Mouse (Mus musculus): ENCODE results near the gene Suco. TPM values are rescaled to one million over a fixed set of nuclear protein-coding genes. Genes with fewer than 3 reads are reported as not detected.
A peak's percentile ranks its signal among the peaks of the same experiment; 100 is the strongest.

The Suco gene
- polyA plus RNA-seq, 1 experiment, result 21.6 TPM

DNA sequence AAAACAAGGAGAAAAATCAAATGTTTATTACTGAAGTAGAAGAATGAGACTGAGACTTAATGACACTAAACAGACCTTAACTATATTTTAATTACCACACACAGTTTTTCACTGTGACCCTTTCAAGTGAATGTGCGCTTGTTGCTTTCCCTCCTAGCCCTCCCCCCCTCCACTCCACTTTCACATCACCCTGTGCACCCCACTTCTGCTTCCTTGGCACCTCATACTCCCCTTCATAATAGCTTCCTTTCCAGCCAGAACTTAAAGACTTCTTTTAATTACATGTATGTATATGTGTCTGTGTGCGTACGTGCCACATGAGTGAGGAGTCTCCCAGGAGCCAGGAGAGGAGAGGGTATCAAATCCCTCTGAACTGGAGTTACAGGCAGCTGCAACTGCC is 12.3 kb upstream of the Suco start:
- TF ChIP-seq POLR2A (IDR thresholded peaks at IDR 0.05; ENCODE audit: borderline replicate concordance, extremely low read depth, insufficient read depth, insufficient read length, poor library complexity, severe bottlenecking) (no peak), CTCF (IDR thresholded peaks at IDR 0.05; ENCODE audit: borderline replicate concordance, extremely low read depth, insufficient read depth, insufficient read length) (no peak)
- DNase-seq (ENCODE audit: low read depth), result no peak

DNA sequence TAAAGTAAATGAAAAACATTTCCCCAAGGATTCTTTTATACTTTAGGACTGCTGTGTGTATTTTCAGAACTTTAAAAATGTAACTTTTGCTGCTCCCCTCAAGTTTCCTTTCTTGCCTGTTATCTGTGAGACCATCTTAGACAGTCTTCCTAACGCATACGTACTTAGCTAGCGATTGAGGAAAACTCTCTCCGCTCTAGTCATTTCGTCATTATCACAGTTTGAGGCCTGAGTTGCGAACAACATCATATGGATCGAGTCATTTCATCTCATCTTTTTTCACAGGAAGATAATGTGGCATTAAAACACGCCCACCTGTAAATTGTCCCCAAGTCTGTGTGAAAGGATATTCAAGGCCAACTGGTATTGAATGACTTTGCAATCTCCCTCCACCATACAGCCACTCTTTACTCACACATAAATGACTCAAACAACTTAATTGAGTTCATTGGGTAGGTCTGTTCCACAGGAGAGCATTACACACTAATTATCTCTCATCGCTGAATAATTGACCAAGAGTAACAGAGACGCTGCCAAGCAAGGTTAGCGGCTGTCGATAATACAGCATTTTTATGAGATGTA is 11.3 kb upstream of the Suco start:
- DNase-seq (ENCODE audit: low read depth), result peak; percentile 5

GRCm38 (mm10) chr1:161885762-161886161 is 9.3 kb upstream of the Suco start:
- DNase-seq (ENCODE audit: low read depth), result no peak
- TF ChIP-seq CTCF (IDR thresholded peaks at IDR 0.05; ENCODE audit: borderline replicate concordance, extremely low read depth, insufficient read depth, insufficient read length), result no peak

More for the DNA sequence above, 11.3 kb upstream of the Suco start:
- TF ChIP-seq CTCF (IDR thresholded peaks at IDR 0.05; ENCODE audit: borderline replicate concordance, extremely low read depth, insufficient read depth, insufficient read length) (no peak), POLR2A (IDR thresholded peaks at IDR 0.05; ENCODE audit: borderline replicate concordance, extremely low read depth, insufficient read depth, insufficient read length, poor library complexity, severe bottlenecking) (no peak)

- TF ChIP-seq CTCF (IDR thresholded peaks at IDR 0.05; ENCODE audit: borderline replicate concordance, extremely low read depth, insufficient read depth, insufficient read length) (no peak), POLR2A (IDR thresholded peaks at IDR 0.05; ENCODE audit: borderline replicate concordance, extremely low read depth, insufficient read depth, insufficient read length, poor library complexity, severe bottlenecking) (no peak)
- no peak for DNase-seq (ENCODE audit: low read depth)
These were observed 1.2 kb upstream of the Suco start for GRCm38 (mm10) chr1:161877580-161878142.

DNA sequence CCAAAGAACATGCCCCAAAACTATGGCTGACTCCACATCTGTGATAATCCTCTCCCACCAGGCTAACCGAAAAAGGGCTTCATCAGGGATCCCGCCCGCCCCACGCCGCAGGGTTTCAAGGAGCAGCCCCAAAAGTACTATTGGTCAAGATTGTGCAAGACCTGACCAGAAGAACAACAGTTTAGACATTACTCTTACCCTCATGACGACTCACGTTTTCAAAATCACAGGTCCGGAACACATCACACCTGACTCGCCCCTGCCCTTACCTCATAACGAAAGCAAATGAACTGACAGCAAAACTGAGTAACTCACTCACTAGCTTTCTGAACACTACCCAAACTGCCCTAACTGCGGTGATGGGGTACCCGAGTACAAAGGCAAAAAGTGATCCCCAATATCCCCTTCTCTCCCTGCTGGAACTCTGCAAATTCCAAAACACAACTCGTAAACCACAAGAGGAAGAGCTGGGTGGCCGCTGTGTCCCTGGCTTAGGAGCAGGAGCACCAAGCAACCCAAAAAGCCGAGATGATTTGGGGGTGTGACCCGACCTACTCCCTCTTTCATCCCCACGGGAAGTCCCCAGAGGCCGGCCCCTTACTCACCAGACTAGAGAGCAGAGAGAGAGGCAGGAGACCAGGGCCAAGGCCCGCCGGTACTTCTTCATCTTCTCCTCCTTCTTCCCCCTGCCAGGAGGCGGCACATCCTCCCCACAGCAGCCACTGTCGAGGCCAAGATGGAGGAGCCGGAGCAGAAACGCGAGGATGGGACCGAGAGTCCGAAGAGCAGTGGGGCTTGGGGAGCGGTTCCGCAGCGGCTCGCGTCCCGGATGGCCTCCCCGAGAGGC is 553 bp downstream of the Suco start:
- no peak for TF ChIP-seq CTCF (IDR thresholded peaks at IDR 0.05; ENCODE audit: borderline replicate concordance, extremely low read depth, insufficient read depth, insufficient read length)
- TF ChIP-seq POLR2A (IDR thresholded peaks at IDR 0.05; ENCODE audit: borderline replicate concordance, extremely low read depth, insufficient read depth, insufficient read length, poor library complexity, severe bottlenecking), result no peak

DNA sequence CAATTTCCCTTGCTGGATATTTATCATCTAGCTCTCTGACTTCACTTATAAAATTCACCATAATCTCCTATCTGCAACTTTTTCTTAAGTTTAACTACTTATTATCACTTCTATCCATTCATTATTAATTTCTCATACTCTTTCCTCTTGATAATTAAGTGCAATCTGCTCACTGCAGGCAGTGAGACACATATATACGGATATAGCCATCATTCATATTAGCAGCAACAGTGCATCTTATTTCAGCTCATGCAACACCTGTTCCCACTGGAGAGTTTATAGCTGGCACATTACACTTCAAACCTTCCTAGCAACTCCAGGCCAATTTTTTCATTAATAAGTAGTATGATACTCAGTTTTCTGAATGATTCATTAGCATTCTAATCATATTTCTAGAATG is 7.1 kb downstream of the Suco start:
- no peak for DNase-seq (ENCODE audit: low read depth)

More for the DNA sequence above, 553 bp downstream of the Suco start:
- no peak for DNase-seq (ENCODE audit: low read depth)

GRCm38 (mm10) chr1:161868413-161868812 is 8.1 kb downstream of the Suco start:
- TF ChIP-seq POLR2A (IDR thresholded peaks at IDR 0.05; ENCODE audit: borderline replicate concordance, extremely low read depth, insufficient read depth, insufficient read length, poor library complexity, severe bottlenecking) (no peak), CTCF (IDR thresholded peaks at IDR 0.05; ENCODE audit: borderline replicate concordance, extremely low read depth, insufficient read depth, insufficient read length) (no peak)
- no peak for DNase-seq (ENCODE audit: low read depth)

More for the DNA sequence above, 7.1 kb downstream of the Suco start:
- TF ChIP-seq CTCF (IDR thresholded peaks at IDR 0.05; ENCODE audit: borderline replicate concordance, extremely low read depth, insufficient read depth, insufficient read length) (no peak), POLR2A (IDR thresholded peaks at IDR 0.05; ENCODE audit: borderline replicate concordance, extremely low read depth, insufficient read depth, insufficient read length, poor library complexity, severe bottlenecking) (no peak)

GRCm38 (mm10) chr1:161863742-161864141 is 12.7 kb downstream of the Suco start:
- DNase-seq (ENCODE audit: low read depth), result no peak
- TF ChIP-seq CTCF (IDR thresholded peaks at IDR 0.05; ENCODE audit: borderline replicate concordance, extremely low read depth, insufficient read depth, insufficient read length) (no peak), POLR2A (IDR thresholded peaks at IDR 0.05; ENCODE audit: borderline replicate concordance, extremely low read depth, insufficient read depth, insufficient read length, poor library complexity, severe bottlenecking) (no peak)

DNA sequence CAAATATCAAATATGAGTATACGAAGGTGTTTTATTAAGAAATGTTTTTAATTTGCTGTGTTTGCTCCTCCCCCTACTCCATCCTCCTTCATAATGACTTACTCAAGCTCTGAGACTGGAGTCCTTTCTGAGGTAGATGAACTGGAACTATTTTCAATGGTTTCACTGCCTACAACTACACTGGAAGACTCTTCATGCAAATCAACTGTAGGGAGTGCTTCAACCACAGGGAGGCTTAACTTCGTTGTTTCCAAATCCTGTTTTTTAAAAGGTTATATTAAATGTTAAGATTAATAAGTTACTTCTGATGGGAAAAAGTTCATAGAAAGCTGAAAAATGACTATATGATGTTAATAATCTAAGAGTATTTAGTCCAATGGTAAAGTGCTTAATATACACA is 17.2 kb downstream of the Suco start:
- DNase-seq (ENCODE audit: low read depth), result no peak
- no peak for TF ChIP-seq CTCF (IDR thresholded peaks at IDR 0.05; ENCODE audit: borderline replicate concordance, extremely low read depth, insufficient read depth, insufficient read length)
- no peak for TF ChIP-seq POLR2A (IDR thresholded peaks at IDR 0.05; ENCODE audit: borderline replicate concordance, extremely low read depth, insufficient read depth, insufficient read length, poor library complexity, severe bottlenecking)

GRCm38 (mm10) chr1:161826677-161827076 is 49.8 kb downstream of the Suco start:
- DNase-seq (ENCODE audit: low read depth), result peak; percentile 31
- TF ChIP-seq POLR2A (IDR thresholded peaks at IDR 0.05; ENCODE audit: borderline replicate concordance, extremely low read depth, insufficient read depth, insufficient read length, poor library complexity, severe bottlenecking) (no peak), CTCF (IDR thresholded peaks at IDR 0.05; ENCODE audit: borderline replicate concordance, extremely low read depth, insufficient read depth, insufficient read length) (no peak)

GRCm38 (mm10) chr1:161809428-161809827 is 67.1 kb downstream of the Suco start:
- no peak for DNase-seq (ENCODE audit: low read depth)
- TF ChIP-seq CTCF (IDR thresholded peaks at IDR 0.05; ENCODE audit: borderline replicate concordance, extremely low read depth, insufficient read depth, insufficient read length) (no peak), POLR2A (IDR thresholded peaks at IDR 0.05; ENCODE audit: borderline replicate concordance, extremely low read depth, insufficient read depth, insufficient read length, poor library complexity, severe bottlenecking) (no peak)
